Mouse (Mus musculus): Measurements from ENCODE around the gene Tcf19. TPM values are rescaled to one million over a fixed set of nuclear protein-coding genes. Genes with fewer than 3 reads are reported as not detected.

Tcf19 gene
- total RNA-seq, 2 experiments from 2014 or later = 4.7 to 7.2 TPM

DNA sequence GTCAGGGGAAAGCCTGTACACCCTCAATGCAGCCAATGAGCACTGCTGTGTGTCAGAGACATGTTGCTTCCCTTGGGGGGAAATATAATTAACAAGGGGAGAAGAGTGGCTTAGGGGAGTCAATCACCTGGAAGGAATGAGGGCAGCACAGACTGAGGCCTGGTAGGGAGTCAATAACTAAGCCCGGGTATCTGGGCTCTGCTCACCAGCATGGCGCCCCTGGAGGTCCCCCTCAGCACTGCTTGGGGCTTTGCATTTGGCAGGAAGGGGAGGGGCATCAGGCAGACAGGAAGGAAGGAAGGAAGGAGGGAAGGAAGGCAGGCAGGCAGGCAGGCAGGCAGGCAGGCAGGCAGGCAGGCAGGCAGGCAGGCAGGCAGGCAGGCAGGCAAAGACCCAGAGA, 30.8 kb upstream of the Tcf19 start:
- Histone ChIP-seq H3K4me3 (no peak overlapping the region), H3K27ac (no peak overlapping the region)
- TF ChIP-seq CTCF (conservative IDR thresholded peaks at IDR 0.05) = 0 out of 2 replicates have a peak, but pooled peaks have one; percentile 9
- no peak for DNase-seq (ENCODE audit: low spot score in 2 of 2)

DNA sequence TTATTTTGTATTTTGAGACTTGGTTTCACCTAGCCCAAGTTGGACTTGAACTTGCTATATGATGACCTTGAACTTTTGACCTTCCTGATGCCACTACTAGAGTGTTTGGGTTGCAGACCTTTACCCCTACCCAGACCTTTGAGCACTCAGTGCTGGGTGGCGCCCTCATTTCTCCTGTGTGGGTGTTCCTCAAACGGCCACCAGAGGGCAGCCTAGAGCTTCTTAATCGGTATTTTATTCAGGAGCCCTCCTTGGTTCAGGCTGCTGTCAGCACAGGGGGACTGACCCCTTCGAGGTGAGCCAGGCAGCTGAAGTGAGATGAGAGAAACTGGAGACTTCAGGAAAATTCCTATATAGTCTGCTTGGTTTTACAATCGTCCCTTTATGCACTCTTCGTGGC, 28.1 kb upstream of the Tcf19 start:
- no peak overlapping the region for H3K27ac ChIP-seq
- no peak overlapping the region for H3K4me3 ChIP-seq
- TF ChIP-seq CTCF (conservative IDR thresholded peaks at IDR 0.05) = peak; percentile 94
- peak in 1 of 2 experiments; percentile 71 for DNase-seq (ENCODE audit: low spot score in 2 of 2)

- TF ChIP-seq CTCF (conservative IDR thresholded peaks at IDR 0.05) = no peak
- no peak for DNase-seq (ENCODE audit: low spot score in 2 of 2)
- Histone ChIP-seq H3K27ac (peak overlapping the region; percentile 71), H3K4me3 (no peak overlapping the region)
These were observed 27.4 kb upstream of the Tcf19 start for GRCm38 (mm10) chr17:35544001-35544400.

DNA sequence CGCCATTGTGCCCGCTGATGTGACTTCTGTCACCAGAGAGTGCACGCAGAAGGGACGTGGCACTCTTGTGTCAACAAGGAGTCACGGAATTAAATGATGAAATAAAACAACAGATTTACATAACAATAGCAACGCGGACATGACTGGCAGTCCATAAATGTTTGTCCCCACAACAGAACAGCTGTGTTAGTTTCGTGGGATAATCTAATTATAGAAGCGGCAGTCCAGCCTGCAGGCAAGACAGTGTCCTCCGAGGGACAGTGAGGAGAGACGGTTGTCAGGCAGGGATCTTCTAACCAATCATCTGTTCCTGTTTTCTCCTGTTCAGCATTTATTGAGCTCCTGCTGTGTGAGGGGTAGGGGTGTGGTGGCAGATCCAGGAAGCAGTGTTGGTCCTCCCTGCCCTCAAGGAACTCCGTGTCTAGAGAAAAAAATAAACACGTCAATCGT, 26.8 kb upstream of the Tcf19 start:
- Histone ChIP-seq H3K27ac (peak overlapping the region; percentile 71), H3K4me3 (peak overlapping the region; percentile 21; the same call in 1 of the 2 replicates)
- DNase-seq (ENCODE audit: low spot score in 2 of 2) = no peak
- TF ChIP-seq CTCF (conservative IDR thresholded peaks at IDR 0.05) = no peak

- TF ChIP-seq CTCF (conservative IDR thresholded peaks at IDR 0.05) = no peak
- Histone ChIP-seq H3K4me3 (peak overlapping the region; percentile 21; the same call in 1 of the 2 replicates), H3K27ac (peak overlapping the region; percentile 71)
- DNase-seq (ENCODE audit: low spot score in 2 of 2) = no peak
These were observed 26.3 kb upstream of the Tcf19 start for GRCm38 (mm10) chr17:35542761-35543411.

DNA sequence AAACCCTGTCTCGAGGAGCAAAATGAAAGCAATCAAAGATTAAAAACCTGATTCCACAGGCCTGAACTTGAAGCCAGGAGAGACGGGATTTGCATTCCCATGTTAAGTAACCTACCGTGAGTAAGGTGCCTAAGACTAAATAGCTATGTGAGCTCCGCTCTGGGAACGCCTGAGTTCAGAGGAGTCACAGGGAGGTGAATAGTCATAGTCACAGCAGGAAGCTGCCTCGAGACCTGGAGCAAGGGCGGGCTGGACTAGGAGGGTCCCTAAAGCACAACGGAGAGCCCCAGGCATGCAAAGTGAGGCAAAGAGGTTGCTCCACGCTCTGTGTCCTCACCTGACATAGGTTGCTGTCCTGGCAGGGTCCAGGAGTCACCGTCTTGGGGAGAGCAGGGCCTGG, 22.9 kb upstream of the Tcf19 start:
- no peak for DNase-seq (ENCODE audit: low spot score in 2 of 2)
- no peak for TF ChIP-seq CTCF (conservative IDR thresholded peaks at IDR 0.05)
- no peak overlapping the region for H3K4me3 ChIP-seq
- no peak overlapping the region for H3K27ac ChIP-seq

DNA sequence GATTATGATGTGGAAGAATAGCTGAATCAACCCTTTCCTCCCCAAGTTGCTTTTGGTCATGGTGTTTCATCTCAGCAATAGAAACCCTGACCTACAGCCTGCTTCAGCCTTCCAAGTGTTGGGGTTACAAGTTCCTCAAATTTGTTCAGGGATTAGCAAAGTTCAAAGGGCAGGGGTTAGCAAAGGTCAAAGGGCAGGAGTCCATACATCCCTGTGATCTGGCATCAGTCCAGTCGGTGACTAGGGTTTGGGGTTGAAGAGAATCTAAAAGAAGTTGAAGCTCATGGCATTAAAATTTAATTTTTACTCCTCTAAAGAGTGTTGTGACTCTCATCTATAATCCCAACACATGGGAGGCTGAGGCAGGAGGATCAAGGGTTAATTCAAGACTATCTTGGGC, 21.9 kb upstream of the Tcf19 start:
- DNase-seq (ENCODE audit: low spot score in 2 of 2) = no peak
- Histone ChIP-seq H3K27ac (no peak overlapping the region), H3K4me3 (no peak overlapping the region)
- no peak for TF ChIP-seq CTCF (conservative IDR thresholded peaks at IDR 0.05)

DNA sequence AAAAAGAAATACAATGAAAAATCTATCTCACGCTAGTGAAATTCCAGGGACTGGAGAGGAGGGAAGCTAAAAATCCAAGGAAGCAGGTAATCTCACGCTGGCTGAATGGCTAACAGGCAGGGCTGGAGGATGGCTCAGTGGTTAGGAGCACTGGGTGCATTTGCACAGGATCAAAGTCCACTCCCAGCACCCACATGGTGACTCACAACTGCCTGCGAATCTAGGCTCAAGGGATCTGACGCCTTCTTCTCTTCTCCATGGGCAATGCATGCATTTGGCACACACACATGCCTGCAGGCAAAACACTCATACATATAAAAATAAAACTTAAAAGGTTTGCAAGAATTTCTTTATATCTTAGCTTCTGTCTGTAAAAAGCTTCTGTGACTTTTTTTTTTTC, 20.8 kb upstream of the Tcf19 start:
- TF ChIP-seq CTCF (conservative IDR thresholded peaks at IDR 0.05) = no peak
- H3K27ac ChIP-seq = no peak overlapping the region
- DNase-seq (ENCODE audit: low spot score in 2 of 2) = no peak
- no peak overlapping the region for H3K4me3 ChIP-seq

- DNase-seq (ENCODE audit: low spot score in 2 of 2) = peak; percentile 81 to 87
- TF ChIP-seq CTCF (conservative IDR thresholded peaks at IDR 0.05) = peak; percentile 98
- peak overlapping the region; percentile 50 for H3K4me3 ChIP-seq
- H3K27ac ChIP-seq = peak overlapping the region; percentile 77
These were observed 17.7 kb upstream of the Tcf19 start for GRCm38 (mm10) chr17:35534343-35534742.

DNA sequence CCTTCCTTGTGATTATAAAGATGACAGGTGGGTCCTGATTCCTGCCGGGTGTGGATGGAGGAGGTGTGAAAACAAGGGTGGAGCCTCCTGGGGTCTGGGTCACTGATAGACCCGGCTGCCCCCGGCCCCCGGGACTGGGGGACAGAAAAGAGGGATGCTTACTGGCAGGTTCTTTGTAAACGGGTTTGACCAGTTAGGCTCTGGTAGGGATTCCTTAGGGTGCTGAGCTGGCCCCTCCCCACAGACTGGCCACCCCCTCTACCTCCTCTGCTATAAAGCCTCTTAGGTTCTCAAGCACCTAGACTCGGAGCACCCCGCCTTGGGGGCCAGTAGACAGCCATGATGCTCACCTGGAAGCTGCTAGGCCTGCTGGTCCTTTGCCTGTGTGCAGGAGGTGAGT, 16.3 kb upstream of the Tcf19 start, which contains the start of gene Psors1c2:
Psors1c2 (plus strand) TSS at position 301 of the 400 bp plus-strand sequence.
- TF ChIP-seq CTCF (conservative IDR thresholded peaks at IDR 0.05) = no peak
- H3K4me3 ChIP-seq = no peak within 1 kb of the TSS
- no peak for DNase-seq (ENCODE audit: low spot score in 2 of 2)
- H3K27ac ChIP-seq = no peak within 1 kb of the TSS

GRCm38 (mm10) chr17:35532360-35532759, 15.7 kb upstream of the Tcf19 start:
- H3K4me3 ChIP-seq = no peak overlapping the region
- DNase-seq (ENCODE audit: low spot score in 2 of 2) = no peak
- no peak for TF ChIP-seq CTCF (conservative IDR thresholded peaks at IDR 0.05)
- no peak overlapping the region for H3K27ac ChIP-seq

DNA sequence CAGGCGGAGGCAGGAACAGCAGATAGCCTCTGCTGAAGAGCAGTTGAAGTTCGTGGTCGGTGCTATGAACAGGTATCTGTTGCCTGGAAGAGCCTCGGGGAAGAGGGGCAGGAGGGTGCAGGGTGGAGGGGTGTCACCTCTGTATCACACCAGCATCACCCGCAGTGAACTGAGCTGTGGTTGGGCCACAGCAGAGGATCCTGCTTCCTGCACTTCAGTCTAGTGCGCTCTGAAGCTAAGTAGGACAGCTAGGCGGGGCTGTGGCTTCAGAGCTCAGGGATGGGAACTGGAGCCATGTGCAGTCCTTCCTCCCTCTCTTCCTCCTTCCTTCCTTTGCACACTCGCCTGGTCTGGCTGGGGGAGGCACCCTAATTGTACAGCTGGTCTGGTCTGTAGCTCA, 10.0 kb upstream of the Tcf19 start:
- TF ChIP-seq CTCF (conservative IDR thresholded peaks at IDR 0.05) = no peak
- no peak overlapping the region for H3K4me3 ChIP-seq
- H3K27ac ChIP-seq = no peak overlapping the region

DNA sequence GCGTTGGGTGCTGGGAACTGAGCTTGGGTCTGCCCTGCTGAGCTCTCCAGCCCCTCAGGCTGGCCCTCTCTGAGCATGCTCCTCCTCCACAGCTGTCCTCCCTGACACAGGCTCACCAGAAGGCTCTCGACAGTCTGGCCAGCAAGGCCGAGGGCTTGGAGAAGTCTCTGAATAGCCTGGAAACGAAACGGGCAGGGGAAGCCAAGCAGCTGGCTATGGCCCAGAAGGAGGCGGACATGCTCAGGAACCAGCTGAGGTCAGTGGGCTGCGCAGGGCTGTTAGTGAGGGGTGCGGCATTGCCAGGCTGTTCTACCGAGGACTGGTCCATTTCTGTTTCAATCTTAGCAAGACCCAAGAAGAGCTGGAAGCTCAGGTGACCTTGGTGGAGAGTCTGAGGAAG, 7.7 kb upstream of the Tcf19 start:
- no peak for TF ChIP-seq CTCF (conservative IDR thresholded peaks at IDR 0.05)
- no peak for DNase-seq (ENCODE audit: low spot score in 2 of 2)
- Histone ChIP-seq H3K27ac (no peak overlapping the region), H3K4me3 (no peak overlapping the region)

More for the DNA sequence above, 10.0 kb upstream of the Tcf19 start:
- DNase-seq (ENCODE audit: low spot score in 2 of 2) = no peak

DNA sequence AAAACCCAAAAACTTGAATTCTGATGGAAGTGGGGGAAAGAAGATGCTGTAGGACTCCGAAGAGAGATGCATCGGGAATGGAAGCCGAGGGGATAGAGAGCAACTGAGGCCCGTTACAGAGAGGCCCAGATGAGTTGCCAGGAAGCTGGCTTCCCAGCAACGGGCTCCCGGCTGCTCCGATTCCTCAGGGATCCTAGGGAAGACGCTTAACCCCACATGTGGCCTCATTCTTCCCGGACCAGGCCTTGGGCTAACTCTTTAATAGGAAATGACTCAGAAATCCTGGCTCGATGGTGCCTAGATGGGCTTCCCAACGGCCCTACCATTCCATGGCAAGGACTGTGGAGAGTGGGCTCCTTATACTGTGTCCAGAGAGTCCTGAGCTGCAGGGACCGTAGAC, 902 bp upstream of the Tcf19 start:
- Histone ChIP-seq H3K4me3 (peak overlapping the region; percentile 71), H3K27ac (no peak overlapping the region)
- TF ChIP-seq CTCF (conservative IDR thresholded peaks at IDR 0.05) = no peak
- no peak for DNase-seq (ENCODE audit: low spot score in 2 of 2)

Measured in layer of hippocampus, adult 2 months (tissue).